Mouse (Mus musculus) layer of hippocampus, postnatal 36 days (tissue): ENCODE data around the gene Tti1. TPM values are rescaled to one million over a fixed set of nuclear protein-coding genes. Genes with fewer than 3 reads are reported as not detected.

Experiments
- DNase-seq, 2 experiments: peaks; one replicate each; pipeline ENCODE4 v3.0.0; 2022
- total RNA-seq, 2 experiments: library from RNA; stranded (reverse); gene quantifications; 2 replicates each; pipeline ENCODE4 v1.2.3; 2021

The Tti1 gene
- total RNA-seq, 2 experiments from 2014 or later, result 20.4 to 22.7 TPM

- no peak for DNase-seq
These were observed 58.1 kb downstream of the Tti1 start for GRCm38 (mm10) chr2:157970124-157970523.

- no peak for DNase-seq
These were observed 60.4 kb downstream of the Tti1 start for GRCm38 (mm10) chr2:157967856-157968255.

GRCm38 (mm10) chr2:157957707-157958108 lies 70.5 kb downstream of the Tti1 start:
- DNase-seq, result no peak

GRCm38 (mm10) chr2:157953978-157954377 lies 74.3 kb downstream of the Tti1 start:
- no peak for DNase-seq

- DNase-seq, result no peak
These were observed 83.9 kb downstream of the Tti1 start for GRCm38 (mm10) chr2:157944156-157944893.

GRCm38 (mm10) chr2:157943514-157944155 lies 84.6 kb downstream of the Tti1 start:
- peak; percentile 78 to 83 for DNase-seq

- DNase-seq, result no peak
These were observed 87.5 kb downstream of the Tti1 start for GRCm38 (mm10) chr2:157940586-157941185.

- DNase-seq, result no peak
These were observed 91.6 kb downstream of the Tti1 start for GRCm38 (mm10) chr2:157936676-157937075.

GRCm38 (mm10) chr2:157935444-157936171 lies 92.6 kb downstream of the Tti1 start:
- no peak for DNase-seq

GRCm38 (mm10) chr2:157932655-157933054 lies 95.6 kb downstream of the Tti1 start:
- DNase-seq, result no peak

Other genes with a start within 250 kb of the Tti1 start
- 100 to 1,000 TPM; 111 to 124 TPM for gene Vstm2l, start 113.8 kb downstream of the Tti1 start, total RNA-seq
- 10 to 100 TPM; 46.4 to 54.7 TPM for gene Rprd1b, start 64 bp upstream of the Tti1 start, total RNA-seq
- 10 to 100 TPM in 1 of 2 experiments, 1 to 10 TPM in 1; 7.9 to 12.7 TPM for gene Tgm2, start 118.0 kb upstream of the Tti1 start, total RNA-seq
- gene D630003M21Rik, start 200.8 kb upstream of the Tti1 start, total RNA-seq, result 1 to 10 TPM; 3.6 to 3.7 TPM
- not detected for gene Bpi, start 229.7 kb upstream of the Tti1 start, total RNA-seq